Mouse (Mus musculus): Measurements from ENCODE around the gene Fhit.

The Fhit gene

DNA sequence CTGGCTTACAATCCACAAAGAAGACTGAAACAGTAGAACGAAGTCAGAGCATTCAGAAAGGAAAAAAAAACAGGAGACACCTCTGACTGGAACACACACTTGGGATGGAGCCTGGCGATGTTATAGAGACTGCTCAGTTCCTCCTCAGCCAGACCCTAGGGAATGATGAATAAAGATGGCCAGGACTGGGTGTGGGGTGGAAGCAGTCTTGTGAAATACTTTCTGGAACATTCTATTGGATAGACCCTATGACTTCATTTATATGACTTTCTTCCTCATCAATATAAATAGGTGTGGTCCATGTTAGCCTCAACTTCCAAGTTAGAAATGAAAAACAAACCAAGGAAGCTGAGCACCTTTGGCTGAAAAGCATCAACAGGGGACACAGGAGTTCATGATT lies 680.5 kb downstream of the Fhit start:
- 68% methylated on average over 2 of the region's 2 CpGs for WGBS

DNA sequence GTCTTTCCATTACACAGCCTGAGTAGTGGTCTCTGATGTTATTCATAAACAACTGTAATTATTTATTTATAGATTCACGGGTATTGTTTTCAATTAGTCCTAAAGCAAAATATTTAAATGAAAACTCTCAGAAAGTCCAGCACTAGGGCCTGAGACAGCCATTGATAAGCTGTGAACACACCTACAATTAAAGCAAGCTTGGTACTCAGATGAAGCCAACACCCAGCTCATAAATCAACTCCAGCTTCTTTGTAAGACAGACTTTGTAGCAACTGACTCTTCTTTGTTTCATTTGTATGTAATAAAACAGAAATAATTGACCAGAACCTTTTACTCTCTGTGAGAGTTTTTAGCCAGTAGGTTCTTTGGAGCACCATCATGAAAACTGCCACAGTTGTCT lies 681.2 kb downstream of the Fhit start:
- 77% methylated on average over 1 of the region's 1 CpGs for WGBS

DNA sequence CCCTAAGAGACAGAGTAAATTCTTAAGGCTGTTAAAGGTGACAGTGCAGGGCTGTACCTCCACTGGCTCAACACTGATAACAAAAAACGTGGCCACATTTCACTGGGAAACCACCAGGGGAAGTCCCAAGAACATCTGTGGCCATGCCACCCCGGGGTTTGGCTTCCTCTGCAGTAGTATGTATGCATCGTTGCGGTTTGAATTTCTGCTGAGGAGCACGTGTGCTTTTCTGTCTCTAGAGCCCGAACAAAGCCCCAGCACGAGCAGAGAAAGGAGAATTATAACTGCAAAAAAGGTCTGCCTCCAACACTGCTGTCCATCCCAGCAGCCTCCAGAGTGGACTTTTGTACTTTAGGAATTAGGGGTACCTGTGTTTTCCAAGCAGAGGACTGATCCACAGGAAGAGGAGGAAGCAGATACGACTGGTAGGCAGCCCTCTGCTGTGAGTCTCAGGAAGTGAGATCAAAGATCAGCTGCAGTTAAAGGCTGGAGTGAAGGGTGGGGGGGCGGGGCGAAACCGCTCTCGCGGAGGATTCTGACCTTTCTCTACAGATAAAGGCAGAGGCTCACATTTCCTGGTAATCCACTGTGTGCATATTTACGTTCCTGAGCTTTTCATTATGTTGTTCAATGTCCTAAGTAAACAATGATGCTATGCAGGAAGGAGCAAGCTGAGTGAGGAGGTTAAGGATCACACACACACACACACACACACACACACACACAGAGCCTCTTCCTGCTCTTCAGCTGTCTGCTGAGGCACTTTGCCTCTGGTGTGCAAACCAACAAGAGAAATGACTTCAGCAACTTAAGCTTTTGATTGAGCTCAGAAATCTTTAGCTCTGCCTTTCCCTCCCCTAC lies 708.6 kb downstream of the Fhit start:
- WGBS: 24% methylated on average over 14 of the region's 14 CpGs

DNA sequence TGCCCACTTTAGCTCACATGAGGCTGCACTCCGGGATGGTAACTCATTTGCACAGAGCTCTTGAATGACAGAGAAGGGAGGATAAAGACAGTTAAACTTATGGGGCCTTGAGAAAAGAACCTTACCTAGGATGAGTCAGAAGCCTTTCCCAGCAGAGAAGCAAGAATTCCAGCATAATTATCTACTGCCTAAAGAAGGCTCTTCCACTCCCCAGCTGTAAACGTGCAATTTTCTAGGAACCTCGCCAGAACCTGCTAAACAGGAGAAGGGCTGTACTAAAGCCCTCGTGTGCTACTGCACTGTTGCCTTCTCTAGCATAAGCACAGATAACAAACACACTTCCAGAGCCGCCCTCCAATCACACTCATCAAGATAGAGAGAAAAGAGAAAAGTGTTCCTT lies 709.6 kb downstream of the Fhit start:
- 47% methylated on average over 5 of the region's 5 CpGs for WGBS

DNA sequence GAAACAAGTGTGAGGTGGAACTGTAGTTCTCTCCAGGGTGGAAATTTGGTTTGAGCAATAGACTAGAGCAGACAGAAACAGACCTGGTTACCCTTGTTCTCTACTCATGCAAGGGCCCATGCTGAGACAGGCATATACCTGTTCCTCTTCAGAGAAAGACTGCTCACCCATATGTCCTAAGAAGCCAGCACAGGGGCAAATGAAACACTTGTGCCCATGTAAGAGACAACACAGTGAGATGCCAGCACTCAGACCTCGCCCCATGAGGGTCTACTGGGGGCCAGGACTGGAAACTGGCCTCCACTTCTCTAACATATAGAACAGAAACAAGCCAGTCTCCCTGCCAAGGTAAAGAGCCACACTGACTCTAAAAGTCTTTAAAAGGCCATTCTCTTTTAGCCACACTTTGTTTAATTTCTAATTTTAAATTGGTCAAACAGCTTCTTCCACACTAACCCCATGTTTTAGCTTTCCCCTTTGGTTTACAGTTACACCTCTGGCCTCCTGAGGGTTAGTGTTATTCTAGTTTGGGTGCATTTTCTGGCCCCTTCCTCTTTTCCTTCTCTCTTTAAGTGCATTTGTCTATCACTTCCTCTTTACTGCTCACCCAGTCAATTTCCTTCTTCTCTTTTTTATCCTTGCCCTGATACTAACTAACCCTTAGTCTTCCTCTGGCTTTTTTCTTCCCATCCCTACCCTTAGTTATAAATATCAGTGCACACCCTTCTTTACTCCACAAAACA lies 722.7 kb downstream of the Fhit start:
- WGBS: 92% methylated on average over 1 of the region's 1 CpGs

DNA sequence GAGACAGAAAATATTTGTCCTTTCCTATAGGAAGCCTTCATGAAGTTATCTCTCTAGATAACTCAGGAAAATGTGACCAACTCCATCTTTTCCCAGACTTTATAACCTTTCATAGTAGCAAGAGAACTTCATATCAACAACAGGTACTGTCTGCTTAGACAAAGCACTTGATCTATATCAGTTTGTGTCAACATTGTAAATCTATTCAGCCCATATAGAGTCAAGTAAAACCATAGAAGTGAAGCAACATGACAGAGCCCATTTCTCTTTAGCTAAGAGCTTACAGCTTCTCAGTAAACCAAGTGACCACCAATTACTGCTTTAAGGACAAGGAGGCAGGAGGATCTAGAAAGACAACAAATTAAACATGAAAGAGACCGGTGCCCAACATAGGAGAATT lies 725.6 kb downstream of the Fhit start:
- 83% methylated on average over 1 of the region's 1 CpGs for WGBS

DNA sequence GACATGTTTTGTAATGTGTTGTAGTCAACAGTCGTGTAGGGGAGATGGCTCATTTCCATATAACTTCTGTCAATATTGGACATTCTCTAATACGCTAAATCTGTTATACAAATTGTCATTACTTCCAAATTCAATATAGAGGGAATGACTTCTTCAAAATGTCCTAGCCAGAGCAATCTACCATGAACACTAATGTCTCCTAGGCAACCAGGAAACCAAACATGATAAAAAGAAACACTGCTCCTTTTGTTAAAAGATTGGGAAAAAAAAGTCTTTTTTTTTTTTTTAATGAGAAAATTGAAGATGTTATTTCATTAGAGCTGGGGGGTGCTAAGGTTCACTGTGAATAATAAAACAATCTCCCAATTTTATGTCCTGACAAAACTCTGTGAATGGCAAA lies 729.3 kb downstream of the Fhit start:
- 94% methylated on average over 2 of the region's 2 CpGs for WGBS

DNA sequence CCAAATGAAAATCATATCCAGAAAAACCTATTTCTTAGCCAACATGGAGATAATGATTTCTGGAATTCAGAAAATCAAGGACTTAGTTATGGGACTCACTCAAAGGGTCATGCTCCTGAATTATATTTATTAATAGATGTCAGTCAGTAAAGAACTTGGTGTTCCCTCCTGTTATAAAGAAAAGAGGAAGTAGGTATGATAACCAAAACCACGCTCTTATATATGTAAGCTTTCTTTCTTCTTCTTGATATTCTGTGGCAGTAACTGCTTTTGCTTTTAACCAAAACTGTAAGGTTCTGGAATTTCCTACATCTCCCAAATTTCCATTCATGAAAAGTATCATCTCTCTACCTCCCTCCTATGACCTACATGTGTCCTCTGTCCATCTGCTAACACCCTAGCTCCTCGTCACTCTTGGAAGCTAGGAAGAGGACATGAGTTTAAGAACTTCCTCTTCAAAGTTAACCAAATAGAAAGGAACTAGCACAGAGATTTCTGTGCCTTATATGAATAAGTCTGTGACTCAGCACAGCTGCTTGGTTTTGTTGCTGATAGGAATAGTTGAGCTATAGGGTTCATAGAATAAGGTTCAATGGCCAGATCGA lies 731.3 kb downstream of the Fhit start:
- WGBS: 84% methylated on average over 3 of the region's 3 CpGs

DNA sequence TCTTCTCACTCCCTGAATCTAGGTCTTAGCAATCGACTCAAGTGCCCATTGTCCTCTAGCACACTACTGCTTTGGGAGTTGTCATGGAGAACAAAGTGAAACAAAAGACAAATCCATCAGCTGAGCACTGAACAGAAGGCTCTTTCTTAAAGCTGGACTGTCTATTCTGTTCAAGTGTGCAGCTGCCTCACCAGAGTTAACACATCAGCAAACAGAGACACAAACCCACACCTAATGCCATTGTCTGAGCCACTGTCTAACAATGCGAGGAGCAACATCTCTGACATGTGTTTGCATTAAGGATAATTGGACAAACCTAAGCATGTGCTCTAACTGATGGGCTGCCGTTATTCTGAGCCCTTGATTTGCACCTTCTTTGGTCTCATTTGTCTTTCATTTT lies 738.3 kb downstream of the Fhit start:
- WGBS: 56% methylated on average over 3 of the region's 3 CpGs

DNA sequence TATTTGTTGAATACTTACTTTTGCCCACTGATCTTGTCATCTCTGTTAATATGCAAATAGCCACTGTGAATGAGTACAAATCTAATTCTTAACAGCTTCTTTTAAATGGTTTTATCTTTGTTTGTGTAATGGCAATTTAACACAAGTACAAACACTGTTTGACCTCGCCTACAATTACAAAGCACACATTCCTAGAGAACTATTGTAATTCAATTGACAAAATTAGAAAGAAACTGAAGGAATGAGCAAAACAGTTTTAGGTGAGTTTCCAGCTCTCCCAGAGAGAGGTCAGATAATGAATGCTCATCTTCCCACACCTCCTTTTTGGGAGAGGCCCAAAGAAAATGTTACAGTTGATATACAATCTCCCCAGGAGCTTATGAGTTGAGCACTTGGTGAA lies 739.6 kb downstream of the Fhit start:
- 84% methylated on average over 1 of the region's 1 CpGs for WGBS

DNA sequence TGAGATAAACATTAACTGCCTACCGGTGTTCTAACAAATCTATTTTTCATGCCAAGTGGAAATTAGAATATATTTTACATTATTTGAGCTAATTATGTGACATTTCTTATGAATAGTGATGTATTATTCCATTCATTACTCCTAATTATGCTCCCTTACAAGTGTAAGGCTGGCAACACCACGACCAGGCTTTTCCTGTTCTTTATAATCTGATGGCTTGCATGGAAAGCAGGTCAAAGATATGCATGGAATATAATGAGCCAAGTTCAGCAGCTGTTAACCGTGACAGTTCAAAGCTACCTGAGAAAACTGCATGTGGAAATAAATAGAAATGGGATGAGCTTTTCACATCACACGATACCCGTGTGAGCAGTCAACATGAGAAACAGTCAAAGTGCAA lies 746.8 kb downstream of the Fhit start:
- WGBS: 68% methylated on average over 5 of the region's 5 CpGs

DNA sequence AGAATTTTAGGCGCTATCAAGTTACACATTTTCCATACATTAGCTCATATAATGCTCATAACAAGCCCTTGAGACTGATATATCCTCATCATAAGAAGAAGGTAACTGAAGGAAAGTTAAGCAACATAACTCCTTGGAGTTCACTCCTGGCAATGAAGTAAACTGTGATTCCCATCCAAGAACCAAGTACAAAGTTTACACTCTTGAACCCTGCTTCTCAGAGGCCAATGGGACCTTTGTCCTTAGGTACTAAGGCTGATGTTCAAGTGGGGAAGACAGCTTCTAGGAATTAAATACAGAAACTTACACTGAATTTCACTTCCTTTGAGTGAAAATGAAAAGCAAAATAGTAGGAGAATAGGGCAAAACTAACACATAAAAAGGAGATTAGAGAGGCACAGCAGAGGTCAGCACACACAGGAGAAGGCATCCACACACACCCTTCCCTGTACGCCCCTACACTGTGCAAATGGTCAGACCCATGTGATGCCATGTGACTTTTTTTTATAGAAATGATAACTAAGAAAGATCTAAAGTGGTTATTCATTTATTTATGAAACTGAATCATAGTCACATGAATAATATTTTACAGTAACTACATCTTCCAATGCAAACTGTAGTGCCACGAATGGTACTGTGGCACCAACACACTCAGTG lies 752.4 kb downstream of the Fhit start:
- 98% methylated on average over 3 of the region's 3 CpGs for WGBS

DNA sequence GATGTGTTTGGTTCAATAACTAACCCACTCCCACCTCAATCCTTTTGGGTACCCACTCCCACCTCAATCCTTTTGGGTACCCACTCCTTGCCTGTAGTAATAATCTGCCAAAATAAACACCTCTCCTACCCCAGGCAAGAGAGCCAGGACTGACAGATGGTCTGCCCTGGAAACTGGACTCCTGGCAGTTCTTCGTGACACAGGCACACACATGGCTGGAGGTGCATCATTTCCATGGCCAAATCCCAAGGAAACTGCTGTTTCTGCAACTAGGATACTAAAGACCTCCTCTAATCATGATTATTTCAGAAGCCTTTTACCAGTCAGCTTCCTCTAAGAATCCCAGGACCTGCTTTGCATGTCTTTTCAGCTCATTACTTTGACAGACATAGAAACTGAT lies 756.5 kb downstream of the Fhit start:
- WGBS: 78% methylated on average over 1 of the region's 1 CpGs

DNA sequence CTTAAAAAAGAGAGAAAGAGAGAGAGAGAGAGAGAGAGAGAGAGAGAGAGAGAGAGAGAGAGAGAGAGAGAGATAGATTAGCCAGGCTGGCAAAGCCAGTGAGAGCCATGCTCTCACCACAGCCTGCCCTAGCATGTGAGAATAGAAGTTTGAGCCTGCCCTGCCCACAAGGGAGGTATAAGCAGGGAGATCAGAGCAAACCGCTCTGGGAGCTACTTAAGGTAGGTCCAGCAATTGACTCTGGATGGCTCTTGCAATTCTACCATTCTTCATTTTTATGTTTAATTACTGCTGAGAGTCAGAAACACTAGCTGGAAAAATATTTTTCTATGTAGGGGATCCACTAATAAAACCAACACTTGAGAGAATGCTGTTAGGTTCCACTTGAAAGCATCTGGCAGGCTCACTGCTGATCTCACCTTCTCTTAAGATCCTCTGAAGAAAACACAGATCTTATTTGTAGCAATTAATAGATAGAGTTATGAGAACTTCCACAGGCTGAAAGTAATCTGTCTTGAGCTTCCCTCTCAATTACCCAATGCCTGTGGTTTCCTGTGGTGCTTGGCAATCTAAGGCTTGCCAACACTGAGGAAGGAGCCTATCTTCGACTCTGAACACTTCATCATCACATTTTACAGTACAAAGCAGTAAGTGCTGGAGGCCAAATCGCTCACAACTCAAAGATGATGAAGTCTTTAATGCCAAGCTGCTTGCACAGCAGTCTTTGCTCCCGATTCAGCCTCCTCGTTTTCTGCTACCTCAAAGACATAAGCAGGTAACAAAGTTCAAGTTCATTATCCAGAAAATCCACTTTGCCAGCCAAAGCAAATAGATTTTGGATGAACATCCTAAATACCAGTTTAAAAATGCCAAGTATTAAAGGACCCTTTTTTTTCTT lies 793.8 kb downstream of the Fhit start:
- WGBS: 67% methylated on average over 5 of the region's 5 CpGs

DNA sequence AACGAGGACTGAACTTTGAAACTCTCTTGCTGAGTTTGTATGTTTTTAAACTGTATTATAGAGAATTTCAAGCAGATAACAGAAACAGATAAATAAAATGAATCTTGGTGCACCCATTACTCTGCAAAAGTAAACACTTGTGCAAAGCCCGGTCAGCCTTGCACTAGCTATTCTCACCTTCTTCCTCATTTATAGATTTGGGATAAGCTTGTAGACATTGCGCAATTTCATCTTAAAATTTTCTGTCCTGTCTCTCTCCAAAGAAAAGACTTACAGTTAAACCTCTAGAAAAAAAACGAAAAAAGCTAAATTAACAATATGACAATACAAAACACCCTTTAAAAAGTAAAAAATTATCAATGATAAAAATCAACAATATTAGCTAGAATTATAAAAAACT lies 795.0 kb downstream of the Fhit start:
- 93% methylated on average over 4 of the region's 4 CpGs for WGBS

DNA sequence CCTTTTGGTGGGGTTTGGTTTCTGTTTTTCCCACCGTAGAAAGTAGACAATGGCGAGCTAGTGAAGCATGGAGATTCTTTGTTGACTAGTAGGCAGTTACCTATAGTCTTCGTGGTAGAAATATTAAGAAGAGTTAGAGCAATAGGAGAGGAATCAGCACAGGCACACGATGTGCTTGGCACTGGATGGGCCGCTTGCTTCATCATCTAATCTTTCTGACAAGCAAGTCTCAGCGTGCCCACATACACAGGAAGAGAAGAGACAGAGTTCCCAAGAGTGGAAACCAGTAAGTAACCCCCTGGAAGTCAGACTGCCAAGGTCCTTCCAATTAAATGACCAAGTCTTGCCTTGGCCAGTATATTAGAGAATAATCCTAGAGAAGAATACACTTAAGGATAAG lies 797.6 kb downstream of the Fhit start:
- WGBS: 75% methylated on average over 6 of the region's 6 CpGs

DNA sequence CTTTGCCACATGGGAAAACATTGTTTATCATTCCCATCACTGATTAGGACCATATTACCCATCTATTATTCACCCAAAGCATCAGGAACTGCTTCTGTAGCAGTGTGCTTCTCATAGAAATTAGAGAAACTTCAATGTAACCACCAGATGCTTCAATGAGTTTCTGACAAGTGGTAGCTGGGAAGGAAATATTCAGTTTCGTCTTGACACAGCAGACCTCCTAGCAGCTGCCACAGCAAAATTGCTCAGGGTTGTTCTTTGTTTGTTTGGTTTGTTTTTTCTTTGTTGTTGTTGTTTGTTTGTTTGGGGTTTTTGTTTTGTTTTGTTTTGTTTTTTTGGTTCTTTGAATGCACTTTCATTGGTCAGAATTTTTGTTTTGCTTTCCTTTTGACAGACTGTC lies 798.5 kb downstream of the Fhit start:
- WGBS: 81% methylated on average over 1 of the region's 1 CpGs

DNA sequence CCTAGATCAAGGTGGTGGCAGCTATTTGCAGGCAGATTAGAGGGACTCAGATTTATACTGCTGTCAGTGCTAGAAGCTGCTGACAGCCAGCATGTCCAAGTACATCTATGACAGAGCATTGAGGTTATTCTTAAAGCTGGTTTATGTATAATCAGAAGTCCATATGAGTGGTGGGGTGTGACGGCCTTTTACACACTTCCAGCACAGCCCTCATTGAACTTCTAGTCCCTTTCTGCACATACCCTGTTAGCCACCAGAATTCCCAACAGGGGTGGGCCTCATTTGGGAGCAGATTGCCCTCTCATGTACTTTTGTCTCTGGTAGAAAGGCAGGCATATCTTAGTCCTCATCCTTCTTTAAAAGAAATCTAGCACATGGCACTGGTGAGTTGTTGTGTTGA lies 817.8 kb downstream of the Fhit start:
- 100% methylated on average over 1 of the region's 1 CpGs for WGBS

DNA sequence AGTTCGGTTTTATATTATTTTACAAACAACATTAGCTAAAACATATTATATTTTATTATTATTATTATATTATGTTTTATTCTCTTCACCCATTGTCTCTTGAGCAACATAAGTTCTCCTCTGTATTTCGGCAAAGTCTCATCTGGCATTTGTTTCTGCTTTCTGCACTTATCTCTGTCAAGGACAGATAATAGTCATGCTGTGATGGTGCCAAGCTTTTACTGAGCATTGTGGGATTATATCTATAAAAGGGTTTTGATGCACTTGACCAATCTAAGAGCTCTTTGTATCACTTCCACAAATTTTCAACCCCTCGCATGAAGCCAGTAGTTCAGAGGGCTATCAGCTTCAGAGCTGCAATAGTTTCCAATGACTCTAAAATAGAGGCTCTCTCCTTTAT lies 845.1 kb downstream of the Fhit start:
- 85% methylated on average over 3 of the region's 3 CpGs for WGBS

DNA sequence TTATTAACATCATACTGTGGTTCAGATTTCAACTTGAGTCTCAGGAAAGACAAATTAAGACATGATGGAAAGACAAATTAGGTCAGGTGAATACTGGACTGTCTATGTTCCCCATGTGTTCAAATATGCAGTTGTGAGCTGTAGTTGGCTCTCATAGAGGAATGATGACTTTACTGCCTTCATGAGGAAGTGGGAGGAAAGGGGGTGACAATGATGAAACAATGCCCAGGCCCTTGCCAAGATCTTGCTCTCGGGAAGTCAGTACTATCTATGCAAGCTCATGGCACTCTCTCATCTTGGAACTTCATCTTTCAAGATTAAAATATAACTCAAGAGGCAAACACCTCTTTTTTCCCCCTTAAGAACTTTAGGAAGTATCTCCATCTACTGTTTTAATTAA lies 849.6 kb downstream of the Fhit start:
- 61% methylated on average over 1 of the region's 1 CpGs for WGBS

DNA sequence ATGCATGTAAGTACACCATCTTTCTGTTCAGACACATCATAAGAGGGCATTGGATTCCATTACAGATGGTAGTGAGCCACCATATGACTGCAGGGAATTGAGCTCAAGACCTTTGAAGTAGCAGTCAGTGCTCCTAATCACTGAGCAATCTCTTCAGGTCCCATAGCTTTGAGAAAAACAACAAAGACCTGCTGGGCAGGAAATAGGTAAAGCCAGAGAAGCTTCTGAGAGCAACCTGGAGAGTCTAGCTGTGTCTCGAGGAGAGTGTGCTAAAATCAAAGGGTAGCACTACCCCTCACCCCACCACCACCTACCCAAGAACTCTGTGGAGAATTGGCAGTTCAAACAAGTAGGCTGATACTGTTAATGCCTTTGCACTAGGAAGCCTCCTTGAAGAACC lies 860.3 kb downstream of the Fhit start:
- WGBS: 60% methylated on average over 1 of the region's 1 CpGs
